Mouse (Mus musculus) cerebellum, postnatal 25 days (tissue): ENCODE measurements around the gene Camta1.
A peak's percentile ranks its signal among the peaks of the same experiment; 100 is the strongest.

ENCODE experiments used
- DNase-seq, 2 experiments: peaks; one replicate each; pipeline ENCODE4 v3.0.0; 2021; ENCODE audit warnings: mixed read lengths in 2 of 2

Gene Camta1

GRCm38 (mm10) chr4:151444665-151445064 is 417.0 kb downstream of the Camta1 start:
- DNase-seq = no peak

- DNase-seq = no peak
Measured at GRCm38 (mm10) chr4:151438561-151438960, 423.1 kb downstream of the Camta1 start.

- no peak for DNase-seq
Measured at GRCm38 (mm10) chr4:151437859-151438258, 423.8 kb downstream of the Camta1 start.

- DNase-seq = no peak
Measured at GRCm38 (mm10) chr4:151425133-151425532, 436.5 kb downstream of the Camta1 start.

- peak; percentile 45 to 52 for DNase-seq
Measured at GRCm38 (mm10) chr4:151422922-151423321, 438.8 kb downstream of the Camta1 start.

GRCm38 (mm10) chr4:151422361-151422760 is 439.3 kb downstream of the Camta1 start:
- peak; percentile 61 to 70 for DNase-seq

GRCm38 (mm10) chr4:151418344-151418875 is 443.3 kb downstream of the Camta1 start:
- peak in 1 of 2 experiments; percentile 43 for DNase-seq

- DNase-seq = no peak
Measured at GRCm38 (mm10) chr4:151415812-151416211, 445.9 kb downstream of the Camta1 start.

- no peak for DNase-seq
Measured at GRCm38 (mm10) chr4:151415376-151415775, 446.3 kb downstream of the Camta1 start.

GRCm38 (mm10) chr4:151414952-151415351 is 446.7 kb downstream of the Camta1 start:
- DNase-seq = no peak

- DNase-seq = peak; percentile 30 to 50
Measured at GRCm38 (mm10) chr4:151411641-151412061, 450.0 kb downstream of the Camta1 start.

- DNase-seq = peak in 1 of 2 experiments; percentile 46
Measured at GRCm38 (mm10) chr4:151411016-151411415, 450.7 kb downstream of the Camta1 start.

- peak; percentile 55 to 63 for DNase-seq
Measured at GRCm38 (mm10) chr4:151409291-151409690, 452.4 kb downstream of the Camta1 start.

- peak in 1 of 2 experiments; percentile 21 for DNase-seq
Measured at GRCm38 (mm10) chr4:151408811-151409210, 452.9 kb downstream of the Camta1 start.

- DNase-seq = peak in 1 of 2 experiments; percentile 48
Measured at GRCm38 (mm10) chr4:151408246-151408645, 453.4 kb downstream of the Camta1 start.

- DNase-seq = no peak
Measured at GRCm38 (mm10) chr4:151407129-151407528, 454.5 kb downstream of the Camta1 start.

- DNase-seq = no peak
Measured at GRCm38 (mm10) chr4:151404581-151405256, 457.0 kb downstream of the Camta1 start.

- DNase-seq = no peak
Measured at GRCm38 (mm10) chr4:151401685-151402397, 459.8 kb downstream of the Camta1 start.

GRCm38 (mm10) chr4:151396536-151396935 is 465.1 kb downstream of the Camta1 start:
- no peak for DNase-seq

GRCm38 (mm10) chr4:151389345-151389744 is 472.3 kb downstream of the Camta1 start:
- DNase-seq = no peak

- DNase-seq = peak in 1 of 2 experiments; percentile 38
Measured at GRCm38 (mm10) chr4:151386701-151387451, 474.8 kb downstream of the Camta1 start.

- DNase-seq = no peak
Measured at GRCm38 (mm10) chr4:151385985-151386700, 475.5 kb downstream of the Camta1 start.
